Mouse (Mus musculus): ENCODE measurements around the gene Gm45337. TPM values are rescaled to one million over a fixed set of nuclear protein-coding genes. Genes with fewer than 3 reads are reported as not detected.

Gene Gm45337
- polyA plus RNA-seq, 1 experiment from 2014 or later, result not detected

- peak; percentile 69 for ATAC-seq (ENCODE audit: low read depth)
- peak overlapping the region; percentile 93 for H3K4me2 ChIP-seq (ENCODE audit: low read depth, low read length)
- H3K9me3 ChIP-seq (replicated peaks; ENCODE audit: control insufficient read depth, low read length), result no peaks in the 10 kb centered on the region
- peak overlapping the region; percentile 96 for H3K9ac ChIP-seq (ENCODE audit: low read depth, low read length)
- peaks cover 44% of the 10 kb centered on the region for H3K4me1 ChIP-seq (ENCODE audit: control insufficient read depth, low read depth, low read length)
- peaks cover 66% of the 10 kb centered on the region for H3K27me3 ChIP-seq (ENCODE audit: control insufficient read depth, insufficient read depth, low read depth, low read length)
- H3K27ac ChIP-seq (ENCODE audit: low read length), result peak overlapping the region; percentile 80
- H3K4me3 ChIP-seq (ENCODE audit: low read depth, low read length), result peak overlapping the region; percentile 81
- no peaks in the 10 kb centered on the region for H3K36me3 ChIP-seq (ENCODE audit: control insufficient read depth, insufficient read depth)
- WGBS (ENCODE audit: insufficient replicate concordance), result 1% methylated on average over 82 of the region's 89 CpGs
Observed at GRCm38 (mm10) chr7:142094301-142095143, 49.9 kb downstream of the Gm45337 start.

GRCm38 (mm10) chr7:142093696-142094240 is 50.6 kb downstream of the Gm45337 start:
- ATAC-seq (ENCODE audit: low read depth), result peak; percentile 3; the same call in 1 of the 2 replicates
- Histone ChIP-seq H3K4me3 (ENCODE audit: low read depth, low read length) (peak overlapping the region; percentile 81), H3K27me3 (ENCODE audit: control insufficient read depth, insufficient read depth, low read depth, low read length) (peaks cover 61% of the 10 kb centered on the region), H3K4me1 (ENCODE audit: control insufficient read depth, low read depth, low read length) (peaks cover 51% of the 10 kb centered on the region), H3K27ac (ENCODE audit: low read length) (no peak overlapping the region), H3K9me3 (replicated peaks; ENCODE audit: control insufficient read depth, low read length) (no peaks in the 10 kb centered on the region), H3K9ac (ENCODE audit: low read depth, low read length) (peak overlapping the region; percentile 96), H3K4me2 (ENCODE audit: low read depth, low read length) (peak overlapping the region; percentile 93), H3K36me3 (ENCODE audit: control insufficient read depth, insufficient read depth) (no peaks in the 10 kb centered on the region)
- 28% methylated on average over 6 of the region's 6 CpGs for WGBS (ENCODE audit: insufficient replicate concordance)

Other genes starting within 250 kb of the Gm45337 start
- 24.4 and 24.5 TPM in 2 replicates for gene Tollip, start 226.1 kb downstream of the Gm45337 start, polyA plus RNA-seq (2015; fragmentation: Nextera tagmentation; extraction: Ambion mirVana)
- 0.09 and 0.21 TPM in 2 replicates for gene Brsk2, start 194.9 kb downstream of the Gm45337 start, polyA plus RNA-seq (2015; fragmentation: Nextera tagmentation; extraction: Ambion mirVana)
- 58.9 and 60.7 TPM in 2 replicates for gene Mob2, start 83.5 kb downstream of the Gm45337 start, polyA plus RNA-seq (2015; fragmentation: Nextera tagmentation; extraction: Ambion mirVana)
- 2.8 TPM in 2 replicates for gene Dusp8, start 48.8 kb downstream of the Gm45337 start, polyA plus RNA-seq (2015; fragmentation: Nextera tagmentation; extraction: Ambion mirVana)
- gene Gm45618, start 23.9 kb downstream of the Gm45337 start, polyA plus RNA-seq (2015; fragmentation: Nextera tagmentation; extraction: Ambion mirVana), result not detected in 2 replicates
- gene Gm39115, start 8.6 kb downstream of the Gm45337 start, polyA plus RNA-seq (2015; fragmentation: Nextera tagmentation; extraction: Ambion mirVana), result not detected in 2 replicates
- gene Gm29735, start 12.5 kb upstream of the Gm45337 start, polyA plus RNA-seq (2015; fragmentation: Nextera tagmentation; extraction: Ambion mirVana), result not detected in 2 replicates
- not detected in 2 replicates for gene Gm4553, start 21.1 kb upstream of the Gm45337 start, polyA plus RNA-seq (2015; fragmentation: Nextera tagmentation; extraction: Ambion mirVana)
- not detected in 2 replicates for gene Krtap5-2, start 31.4 kb upstream of the Gm45337 start, polyA plus RNA-seq (2015; fragmentation: Nextera tagmentation; extraction: Ambion mirVana)
- not detected in 2 replicates for gene Gm10153, start 45.8 kb upstream of the Gm45337 start, polyA plus RNA-seq (2015; fragmentation: Nextera tagmentation; extraction: Ambion mirVana)
- gene Krtap5-3, start 56.8 kb upstream of the Gm45337 start, polyA plus RNA-seq (2015; fragmentation: Nextera tagmentation; extraction: Ambion mirVana), result not detected in 2 replicates
- gene Gm7579, start 67.3 kb upstream of the Gm45337 start, polyA plus RNA-seq (2015; fragmentation: Nextera tagmentation; extraction: Ambion mirVana), result not detected in 2 replicates
- gene Krtap5-5, start 85.4 kb upstream of the Gm45337 start, polyA plus RNA-seq (2015; fragmentation: Nextera tagmentation; extraction: Ambion mirVana), result not detected in 2 replicates
- gene Gm40460, start 96.5 kb upstream of the Gm45337 start, polyA plus RNA-seq (2015; fragmentation: Nextera tagmentation; extraction: Ambion mirVana), result not detected in 2 replicates
- not detected in 2 replicates for gene Gm2431, start 113.7 kb upstream of the Gm45337 start, polyA plus RNA-seq (2015; fragmentation: Nextera tagmentation; extraction: Ambion mirVana)
- not detected in 2 replicates for gene Gm4559, start 129.8 kb upstream of the Gm45337 start, polyA plus RNA-seq (2015; fragmentation: Nextera tagmentation; extraction: Ambion mirVana)
- not detected in 2 replicates for gene Krtap5-1, start 152.5 kb upstream of the Gm45337 start, polyA plus RNA-seq (2015; fragmentation: Nextera tagmentation; extraction: Ambion mirVana)
- not detected in 2 replicates for gene Krtap5-4, start 158.9 kb upstream of the Gm45337 start, polyA plus RNA-seq (2015; fragmentation: Nextera tagmentation; extraction: Ambion mirVana)
- gene Ifitm10, start 229.1 kb upstream of the Gm45337 start, polyA plus RNA-seq (2015; fragmentation: Nextera tagmentation; extraction: Ambion mirVana), result 1.6 and 2.0 TPM in 2 replicates
- gene Gm49369, start 238.1 kb upstream of the Gm45337 start, polyA plus RNA-seq (2015; fragmentation: Nextera tagmentation; extraction: Ambion mirVana), result 1.4 and 1.8 TPM in 2 replicates
- gene Ctsd, start 243.4 kb upstream of the Gm45337 start, polyA plus RNA-seq (2015; fragmentation: Nextera tagmentation; extraction: Ambion mirVana), result 408 and 415 TPM in 2 replicates

Measured in liver, embryonic 16.5 days (tissue).